Mouse (Mus musculus) neural tube, embryonic 11.5 days (tissue): ENCODE results near the gene Gcc2. TPM values are rescaled to one million over a fixed set of nuclear protein-coding genes. Genes with fewer than 3 reads are reported as not detected.
"Not testable (repeated sequence)": the region's sequence is repeated elsewhere in the genome, so short reads cannot be mapped to it uniquely, and the experiment has no call there.

ENCODE experiments used
- ATAC-seq: fragments of 200-750 bp; cut with Nextera tagmentation; 2 replicates; pipeline ENCODE4 v1.8.0; 2017; ENCODE audit warnings: moderate number of reproducible peaks, mild to moderate bottlenecking, moderate TSS enrichment, moderate library complexity; ENCODE audit not compliant: insufficient read depth, low FRiP score, low TSS enrichment
- DNase-seq: peaks from one replicate; pipeline ENCODE4 v3.0.0-alpha.2; 2015; ENCODE audit warnings: low spot score
- H3K27ac ChIP-seq: fragments of 300-500 bp; sonication (generic); 2 replicates; pipeline ENCODE4 v1.5.1; 2014; ENCODE audit warnings: low read depth, mild to moderate bottlenecking, low read length
- H3K27me3 ChIP-seq: fragments of 300-500 bp; sonication (generic); 2 replicates; pipeline ENCODE4 v1.6.1; 2014; ENCODE audit warnings: mild to moderate bottlenecking, low read length, mixed read lengths; ENCODE audit not compliant: control insufficient read depth, insufficient read depth
- H3K36me3 ChIP-seq: fragments of 300-500 bp; sonication (generic); 2 replicates; pipeline ENCODE4 v1.6.1; 2014; ENCODE audit warnings: mild to moderate bottlenecking, low read length, moderate library complexity, mixed read lengths; ENCODE audit not compliant: control insufficient read depth, insufficient read depth
- H3K4me1 ChIP-seq: fragments of 300-500 bp; sonication (generic); 2 replicates; pipeline ENCODE4 v1.6.1; 2014; ENCODE audit warnings: low read length, mixed read lengths; ENCODE audit not compliant: control insufficient read depth, insufficient read depth
- H3K4me2 ChIP-seq: fragments of 300-500 bp; sonication (generic); 2 replicates; pipeline ENCODE4 v1.6.1; 2014; ENCODE audit warnings: low read depth, mild to moderate bottlenecking, moderate library complexity
- H3K4me3 ChIP-seq: fragments of 300-500 bp; sonication (generic); 2 replicates; pipeline ENCODE4 v1.5.1; 2014; ENCODE audit warnings: low read depth, low read length
- H3K9ac ChIP-seq: fragments of 300-500 bp; sonication (generic); 2 replicates; pipeline ENCODE4 v1.6.1; 2014; ENCODE audit warnings: mild to moderate bottlenecking, low read length
- H3K9me3 ChIP-seq: fragments of 300-500 bp; sonication (generic); 2 replicates; pipeline ENCODE4 v1.6.1; 2016; ENCODE audit warnings: low read length; ENCODE audit not compliant: control insufficient read depth
- WGBS: fragments of 180-500 bp; shearing (Covaris S2); extraction: QIAGEN DNeasy Blood & Tissue Kit; methylation state at CpG from one replicate; pipeline ENCODE4 v1.1.7; 2014; 5-methylcytosine and 5-hydroxymethylcytosine counted together
- polyA plus RNA-seq: library from polyadenylated mRNA; unstranded; fragments of >200 nt; fragmentation: Nextera tagmentation; extraction: Ambion mirVana; gene quantifications from 2 replicates; pipeline ENCODE4 v1.2.1, GENCODE M21; 2014

Gcc2 gene
- polyA plus RNA-seq, 1 experiment from 2014 or later: 40.5 TPM

DNA sequence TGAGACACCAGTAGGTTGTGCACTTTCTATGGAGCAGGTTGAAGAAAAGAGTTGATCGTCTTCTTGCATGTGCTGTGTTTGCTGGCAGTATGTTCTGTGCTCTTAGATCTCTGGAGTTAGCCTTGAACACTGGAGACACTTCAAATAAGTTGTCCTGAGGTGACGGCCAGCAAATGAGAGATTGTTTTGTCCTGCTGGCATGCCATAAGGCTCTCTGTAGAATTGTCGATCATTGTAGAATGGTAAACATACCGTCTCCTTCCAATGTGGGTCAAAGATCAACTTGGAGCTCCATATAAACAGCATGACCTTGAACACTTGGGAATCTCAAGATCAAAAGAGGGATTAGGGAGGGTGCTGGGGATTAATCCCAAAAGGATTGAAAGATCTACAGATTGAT lies 28.9 kb upstream of the Gcc2 start:
- not testable (repeated sequence) for H3K27ac ChIP-seq, H3K9me3 ChIP-seq, H3K9ac ChIP-seq, H3K27me3 ChIP-seq, H3K36me3 ChIP-seq, H3K4me1 ChIP-seq, DNase-seq, ATAC-seq, H3K4me3 ChIP-seq, H3K4me2 ChIP-seq
- WGBS: 92% methylated on average over 4 of the region's 4 CpGs

DNA sequence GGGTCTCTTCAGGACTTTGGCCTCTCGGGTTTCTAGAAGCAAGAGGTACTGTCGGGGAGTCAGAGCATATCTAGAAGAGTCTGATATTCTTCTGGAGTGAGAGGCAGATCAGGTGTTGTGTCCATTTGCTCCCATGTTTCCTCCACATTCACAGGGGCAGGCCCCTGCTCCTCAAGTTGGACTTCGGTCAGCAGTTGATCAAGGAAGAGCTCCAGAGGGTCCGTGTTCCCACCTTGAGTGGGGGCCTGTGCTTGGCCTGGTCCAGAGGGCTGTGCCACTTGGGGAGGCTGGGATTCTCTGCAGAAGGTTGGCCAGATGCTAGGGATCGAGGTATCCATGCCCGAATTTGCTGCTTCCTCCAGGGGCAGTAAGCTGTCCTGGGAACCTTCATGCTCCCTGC lies 27.5 kb upstream of the Gcc2 start:
- not testable (repeated sequence) for H3K9ac ChIP-seq, ATAC-seq, H3K36me3 ChIP-seq, H3K4me2 ChIP-seq, H3K4me3 ChIP-seq, H3K27me3 ChIP-seq, H3K27ac ChIP-seq, DNase-seq, H3K4me1 ChIP-seq
- WGBS: 81% methylated on average over 2 of the region's 6 CpGs
- H3K9me3 ChIP-seq: peaks cover 13% of the 10 kb centered on the region

GRCm38 (mm10) chr10:58230021-58230420 lies 25.3 kb upstream of the Gcc2 start:
- ATAC-seq: not testable (repeated sequence)

DNA sequence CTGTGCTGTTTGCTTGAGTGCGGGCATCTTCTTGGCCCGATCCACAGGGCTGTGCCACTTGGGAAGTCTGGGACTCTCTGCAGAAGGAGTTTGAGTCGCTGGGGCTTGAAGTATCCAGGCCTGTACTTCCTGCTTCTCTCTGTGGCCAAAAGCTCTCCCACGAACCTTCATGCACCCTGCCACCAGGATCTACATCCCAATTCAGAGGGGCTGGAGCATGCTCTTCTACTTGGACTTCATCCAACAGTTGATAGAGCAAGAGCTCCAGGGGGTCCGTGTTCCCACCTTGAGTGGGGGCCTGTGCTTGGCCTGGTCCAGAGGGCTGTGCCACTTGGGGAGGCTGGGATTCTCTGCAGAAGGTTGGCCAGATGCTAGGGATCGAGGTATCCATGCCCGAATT lies 24.2 kb upstream of the Gcc2 start:
- H3K4me1 ChIP-seq, H3K27me3 ChIP-seq, H3K27ac ChIP-seq, H3K4me3 ChIP-seq, H3K9ac ChIP-seq, H3K4me2 ChIP-seq, DNase-seq, H3K36me3 ChIP-seq: not testable (repeated sequence)
- H3K9me3 ChIP-seq: peaks cover 13% of the 10 kb centered on the region
- peak; percentile 43 for ATAC-seq
- WGBS: 83% methylated on average over 4 of the region's 7 CpGs

More at GRCm38 (mm10) chr10:58230021-58230420, 25.3 kb upstream of the Gcc2 start:
- DNase-seq, H3K4me1 ChIP-seq, H3K27me3 ChIP-seq, H3K9ac ChIP-seq, H3K27ac ChIP-seq, H3K36me3 ChIP-seq, H3K4me3 ChIP-seq, H3K4me2 ChIP-seq: not testable (repeated sequence)
- peaks cover 13% of the 10 kb centered on the region for H3K9me3 ChIP-seq
- 56% methylated on average over 3 of the region's 3 CpGs for WGBS

DNA sequence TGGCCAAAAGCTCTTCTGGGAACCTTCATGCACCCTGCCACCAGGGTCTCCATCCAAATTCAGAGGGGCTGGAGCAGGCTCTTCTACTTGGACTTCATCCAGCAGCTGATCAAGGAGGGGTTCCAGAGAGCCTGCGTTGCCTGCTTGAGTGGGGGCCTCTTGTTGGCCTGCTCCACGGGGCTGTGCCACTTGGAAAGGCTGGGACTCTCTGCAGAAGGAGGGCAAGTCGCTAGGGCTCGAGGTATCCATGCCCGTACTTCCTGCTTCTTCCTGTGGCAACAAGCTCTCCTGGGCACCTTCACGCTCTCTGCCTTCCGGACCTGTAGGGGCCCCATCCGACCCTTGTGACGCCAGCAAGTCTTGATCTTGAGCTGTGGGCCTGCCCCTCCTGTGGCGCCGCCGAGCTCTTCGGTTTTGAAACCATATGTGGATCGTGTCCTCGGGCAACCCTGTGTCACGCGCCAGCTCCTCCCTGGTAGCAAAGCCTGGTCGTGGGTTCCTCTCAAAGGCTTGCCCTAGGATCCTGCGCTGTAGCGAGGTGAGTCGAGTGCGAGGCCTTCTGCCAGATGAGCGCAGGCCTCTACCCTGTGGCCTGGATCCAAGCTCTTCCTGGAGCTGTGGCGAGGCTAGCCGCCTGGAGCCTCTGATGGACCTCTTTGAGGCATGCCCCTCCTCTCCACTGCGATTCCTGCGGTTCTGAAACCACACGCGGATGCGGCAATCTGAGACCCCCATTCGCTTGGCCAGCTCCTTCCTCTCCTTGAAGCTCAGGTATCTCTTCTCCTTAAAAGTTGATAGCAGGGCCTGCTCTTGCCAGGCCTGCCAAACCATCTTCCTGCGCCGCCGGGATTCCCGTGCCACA lies 23.3 kb upstream of the Gcc2 start:
- H3K36me3 ChIP-seq: not testable (repeated sequence)
- WGBS: 86% methylated on average over 29 of the region's 35 CpGs

GRCm38 (mm10) chr10:58232641-58232969 lies 22.7 kb upstream of the Gcc2 start, which contains the start of gene Duxf3:
Gene Duxf3, minus strand, starts transcription at chr10:58232675.
- not testable (repeated sequence) for H3K36me3 ChIP-seq, H3K4me2 ChIP-seq, H3K27me3 ChIP-seq, DNase-seq, H3K4me1 ChIP-seq, H3K4me3 ChIP-seq, H3K9ac ChIP-seq, H3K27ac ChIP-seq
- H3K9me3 ChIP-seq: peaks cover 17% of the 10 kb centered on the region
- 88% methylated on average over 6 of the region's 8 CpGs for WGBS
- peak; percentile 41 for ATAC-seq

More for the DNA sequence above, 23.3 kb upstream of the Gcc2 start:
- H3K9me3 ChIP-seq: peaks cover 17% of the 10 kb centered on the region
- not testable (repeated sequence) for H3K9ac ChIP-seq, H3K4me2 ChIP-seq, H3K27me3 ChIP-seq, H3K4me1 ChIP-seq, H3K4me3 ChIP-seq, H3K27ac ChIP-seq
- ATAC-seq: peak; percentile 74
- DNase-seq: peak; percentile 60

DNA sequence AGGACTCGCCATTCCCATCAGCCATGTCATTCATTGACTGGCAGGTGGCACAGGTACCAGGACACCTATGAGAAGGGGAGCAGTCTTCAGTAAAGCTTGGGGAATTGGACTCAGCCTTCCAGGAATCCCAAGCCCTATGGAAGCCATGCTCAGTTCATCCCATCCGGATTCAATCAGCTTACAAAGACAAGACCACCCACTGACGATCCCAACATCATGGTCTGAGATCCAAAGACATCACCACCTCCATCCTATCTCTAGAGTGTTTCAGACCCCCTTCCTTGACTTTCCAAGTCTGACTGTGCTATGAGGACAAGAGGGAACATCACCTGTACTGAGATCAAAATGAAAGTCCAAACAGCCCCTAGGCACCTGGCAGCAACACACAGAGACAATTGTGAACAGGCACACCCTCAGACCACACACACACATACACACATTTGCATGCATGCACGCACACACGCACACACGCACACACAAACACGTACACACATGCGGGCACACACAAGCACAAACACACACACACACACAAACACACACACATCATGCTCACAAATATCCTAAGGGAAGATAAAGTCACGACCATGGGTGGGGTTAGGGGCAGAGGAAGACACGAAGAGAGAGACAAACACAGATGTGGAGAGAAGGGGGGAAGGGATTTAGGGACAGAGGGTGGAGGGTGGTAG lies 22.1 kb upstream of the Gcc2 start:
- 83% methylated on average over 9 of the region's 10 CpGs for WGBS
- not testable (repeated sequence) for H3K4me1 ChIP-seq, DNase-seq, H3K36me3 ChIP-seq, H3K4me2 ChIP-seq, H3K27me3 ChIP-seq, H3K4me3 ChIP-seq, H3K27ac ChIP-seq, H3K9ac ChIP-seq
- peak; percentile 63 for ATAC-seq
- H3K9me3 ChIP-seq: peaks cover 17% of the 10 kb centered on the region

GRCm38 (mm10) chr10:58233740-58234121 lies 21.6 kb upstream of the Gcc2 start:
- not testable (repeated sequence) for H3K27me3 ChIP-seq, H3K36me3 ChIP-seq, H3K4me2 ChIP-seq, DNase-seq, H3K4me1 ChIP-seq, H3K4me3 ChIP-seq, H3K9ac ChIP-seq, H3K27ac ChIP-seq
- peaks cover 17% of the 10 kb centered on the region for H3K9me3 ChIP-seq
- 0 out of 2 replicates have a peak, but pooled peaks have one; percentile 0 for ATAC-seq

DNA sequence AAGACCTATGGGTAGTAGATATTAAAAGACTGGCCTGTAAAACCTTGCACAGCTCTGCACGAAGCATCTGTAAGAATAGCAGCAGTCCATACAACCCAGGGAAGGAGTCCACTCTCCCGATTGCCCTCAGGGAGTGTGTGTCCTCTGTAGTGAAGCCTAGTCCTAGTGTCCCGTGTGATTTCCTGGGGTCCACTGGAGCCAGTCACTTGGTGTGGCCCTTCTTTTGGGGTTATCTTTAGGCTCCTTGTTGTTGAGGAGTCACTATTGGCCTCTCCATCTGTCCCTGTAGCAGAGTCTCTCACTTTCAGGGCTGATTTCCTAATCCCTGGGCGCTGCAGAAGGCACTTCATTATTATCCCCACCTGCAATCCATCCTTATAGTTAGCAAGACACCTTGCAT lies 20.3 kb upstream of the Gcc2 start:
- H3K36me3 ChIP-seq, H3K9ac ChIP-seq, H3K4me1 ChIP-seq, H3K27me3 ChIP-seq, ATAC-seq, H3K4me2 ChIP-seq, DNase-seq, H3K27ac ChIP-seq, H3K4me3 ChIP-seq: not testable (repeated sequence)
- 89% methylated on average over 4 of the region's 4 CpGs for WGBS
- peaks cover 17% of the 10 kb centered on the region for H3K9me3 ChIP-seq
